Mouse (Mus musculus): ENCODE results near the gene Gpc5.

Gene Gpc5

GRCm38 (mm10) chr14:116448219-116448618, 1356.2 kb downstream of the Gpc5 start:
- no peak for DNase-seq

DNA sequence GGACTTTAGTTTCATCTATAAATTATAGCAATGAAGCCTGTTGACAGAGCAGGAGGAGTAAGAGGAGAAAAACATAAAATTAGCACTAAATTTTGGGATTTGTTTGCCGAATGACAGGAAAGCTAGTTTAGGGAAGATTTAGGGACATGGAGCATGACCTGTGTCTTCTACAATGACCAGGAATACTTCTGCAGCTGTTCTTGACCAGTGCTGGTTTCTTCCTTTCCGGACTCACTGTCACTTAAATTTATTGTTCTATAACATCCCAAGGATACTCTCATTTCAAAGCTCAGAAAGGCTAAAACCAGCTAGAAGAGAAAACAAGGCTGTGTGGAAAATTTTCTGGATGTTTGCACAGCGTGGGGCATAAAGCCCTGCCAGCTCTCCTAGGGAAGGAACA, 1361.3 kb downstream of the Gpc5 start:
- DNase-seq: no peak

DNA sequence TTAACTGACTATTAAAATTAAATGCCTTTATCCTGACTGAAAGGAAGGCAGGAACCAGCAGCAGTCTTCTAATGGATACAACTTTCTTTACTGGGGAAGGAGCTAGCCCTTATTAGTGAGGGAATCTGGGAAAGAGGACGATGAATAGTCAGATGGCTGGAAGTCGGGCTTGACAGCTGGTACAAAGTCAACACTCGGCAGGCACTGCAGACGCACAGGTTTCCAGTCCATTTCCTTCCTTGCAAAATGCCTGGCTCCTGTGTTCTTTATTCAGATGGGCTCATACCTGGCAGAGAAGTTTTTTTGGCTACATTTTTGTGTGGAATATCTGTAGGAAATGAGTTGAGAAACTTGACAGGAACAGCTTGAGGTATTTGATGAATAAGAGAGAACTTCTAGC, 1364.2 kb downstream of the Gpc5 start:
- no peak for DNase-seq

GRCm38 (mm10) chr14:116473378-116474179, 1381.6 kb downstream of the Gpc5 start:
- no peak for DNase-seq

DNA sequence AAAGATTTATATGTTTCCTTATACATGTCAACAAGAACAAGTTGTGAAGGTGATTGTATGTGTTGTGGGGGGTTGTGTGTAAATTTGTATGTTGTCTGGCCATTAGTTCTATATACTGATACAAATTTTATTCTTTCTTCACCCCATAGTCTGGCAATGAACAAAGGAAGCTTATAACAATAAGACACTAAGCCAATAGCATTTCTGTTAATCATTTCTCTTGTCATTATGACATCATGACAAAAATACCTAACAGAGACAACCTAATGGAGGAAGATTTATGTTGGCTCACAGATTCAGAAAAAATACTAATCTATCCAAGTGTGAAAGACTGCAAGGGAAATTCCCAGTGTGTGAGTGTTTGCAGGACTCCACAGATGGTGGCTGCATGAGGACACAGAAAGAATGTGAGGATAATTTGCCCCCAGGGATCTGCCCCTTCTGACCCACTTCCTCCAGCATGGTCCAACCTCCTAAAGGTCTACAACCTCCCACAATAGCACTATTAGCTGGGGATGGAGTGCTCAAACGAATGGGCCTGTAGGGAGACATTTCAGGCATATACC, 1402.4 kb downstream of the Gpc5 start:
- DNase-seq: no peak

GRCm38 (mm10) chr14:116538216-116538615, 1446.2 kb downstream of the Gpc5 start:
- no peak for DNase-seq

DNA sequence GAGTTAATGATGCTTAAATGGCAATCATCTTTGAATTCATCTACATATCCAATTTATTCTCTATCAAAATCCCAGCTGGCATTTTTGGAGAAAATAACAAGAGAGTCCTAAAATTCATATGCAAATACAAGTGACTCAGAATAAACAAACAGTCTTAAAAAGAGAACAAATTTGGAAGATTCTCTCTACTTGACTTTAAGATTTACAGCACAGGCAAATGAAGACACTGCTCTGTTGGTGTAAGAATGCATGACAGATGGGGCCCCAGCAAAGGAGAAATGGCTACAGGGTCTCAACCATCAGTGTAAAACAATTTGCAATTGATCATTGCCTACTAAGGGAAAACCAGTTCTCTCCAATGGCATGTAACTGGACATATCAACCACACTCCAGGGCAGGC, 1451.7 kb downstream of the Gpc5 start:
- DNase-seq: no peak

DNA sequence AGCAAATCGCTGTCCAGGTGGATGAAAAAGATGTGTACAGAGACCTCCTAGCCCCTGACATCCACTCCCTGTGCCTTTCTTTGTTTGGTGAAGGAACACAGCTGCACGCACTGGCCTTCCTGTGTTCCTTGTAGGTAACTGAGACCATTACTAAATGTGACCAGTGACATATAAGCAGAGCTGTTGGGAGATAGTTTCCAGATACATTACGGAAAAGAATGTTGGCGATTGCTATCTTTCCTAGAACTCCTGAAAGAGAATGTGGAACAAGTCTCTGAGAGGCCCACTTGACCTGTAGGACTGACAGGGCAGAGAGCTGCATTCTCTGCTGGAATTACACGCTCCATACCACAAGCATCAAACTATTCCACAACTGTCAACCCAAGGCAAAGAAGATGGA, 1459.4 kb downstream of the Gpc5 start:
- no peak for DNase-seq

DNA sequence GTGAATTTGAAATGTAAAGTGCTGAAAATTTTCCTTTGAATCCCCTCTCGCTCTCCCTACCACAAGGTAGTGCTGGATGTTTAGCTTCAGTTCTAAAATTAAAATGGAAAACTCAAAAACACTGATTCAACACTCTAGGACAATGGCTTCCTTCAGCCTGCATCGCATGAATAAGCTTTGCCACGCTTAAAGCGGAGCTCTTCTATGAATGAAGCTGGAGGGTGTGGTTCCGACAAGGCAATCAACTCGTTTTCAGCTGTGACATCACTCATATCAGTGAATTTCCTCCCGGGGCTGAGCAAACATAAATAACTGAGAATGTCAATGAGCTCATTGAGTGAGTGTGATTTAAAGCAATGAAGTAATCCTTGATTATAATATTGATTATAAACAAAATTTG, 1461.3 kb downstream of the Gpc5 start:
- DNase-seq: no peak

DNA sequence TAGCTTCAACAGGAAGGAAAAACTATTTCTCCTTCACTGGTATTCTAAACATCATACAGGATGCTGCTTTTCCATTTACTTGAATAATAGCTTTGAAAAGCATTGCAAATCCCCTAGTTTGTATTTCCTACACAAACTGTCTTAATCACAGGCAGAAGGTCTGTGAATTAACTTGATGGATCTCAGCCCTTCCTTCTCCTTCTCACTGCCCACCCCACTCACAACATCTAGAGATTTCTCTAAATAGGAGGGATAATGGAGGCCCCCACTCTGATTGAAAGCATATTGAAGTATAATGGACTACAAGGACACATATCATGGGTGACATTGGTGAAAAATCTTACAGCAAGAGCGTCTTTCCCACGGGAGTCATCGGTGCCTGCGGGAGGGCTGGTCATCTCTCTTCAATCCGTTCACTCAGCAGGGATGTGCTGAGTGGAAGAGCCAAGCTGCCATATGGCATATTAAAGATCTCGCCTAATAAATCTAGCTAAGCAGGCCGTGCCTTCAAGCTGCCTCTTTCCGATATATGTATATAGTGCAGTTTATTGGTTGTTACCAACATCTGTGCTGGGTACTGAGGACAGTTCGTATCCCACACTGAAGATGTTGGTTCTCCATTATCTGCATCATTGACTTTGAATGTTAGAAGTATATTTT, 1466.3 kb downstream of the Gpc5 start:
- no peak for DNase-seq

DNA sequence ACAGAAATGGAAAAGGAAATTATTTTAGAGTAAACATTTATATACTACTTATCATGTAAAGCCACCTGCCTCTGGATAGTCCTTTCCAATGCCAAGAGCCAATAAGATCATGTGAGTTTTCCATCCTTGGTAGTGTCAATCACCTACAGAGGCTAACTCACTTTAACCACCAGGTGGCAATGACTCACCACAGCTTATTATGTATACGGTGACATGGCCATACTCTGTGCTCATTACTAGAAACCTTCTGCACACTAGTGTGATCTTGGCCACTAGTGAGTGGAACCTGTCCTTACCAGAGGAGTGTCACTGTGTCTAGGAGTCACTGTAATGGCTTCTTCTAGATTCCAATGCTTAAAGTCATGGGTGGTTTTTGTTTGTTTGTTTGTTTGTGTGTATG, 1468.0 kb downstream of the Gpc5 start:
- no peak for DNase-seq

Measured in thymus, postnatal 14 days (tissue).